Mouse (Mus musculus) cerebellum, adult 2 months (tissue): Measurements from ENCODE around the gene Ugt1a9.
"Not testable (repeated sequence)": the region's sequence is repeated elsewhere in the genome, so short reads cannot be mapped to it uniquely, and the experiment has no call there.

ENCODE experiments used
- CTCF ChIP-seq: fragments of 200-500 bp; IDR thresholded peaks from 2 replicates; pipeline ENCODE4 v1.5.1; 2011; ENCODE audit warnings: low read depth, mild to moderate bottlenecking, control low read depth, low read length, moderate library complexity, borderline replicate concordance; ENCODE audit not compliant: insufficient read depth
- POLR2A ChIP-seq: fragments of 200-500 bp; IDR thresholded peaks from 2 replicates; pipeline ENCODE4 v1.6.1; 2011; ENCODE audit warnings: low read length, control low read depth, borderline replicate concordance; ENCODE audit not compliant: insufficient read depth

DNA sequence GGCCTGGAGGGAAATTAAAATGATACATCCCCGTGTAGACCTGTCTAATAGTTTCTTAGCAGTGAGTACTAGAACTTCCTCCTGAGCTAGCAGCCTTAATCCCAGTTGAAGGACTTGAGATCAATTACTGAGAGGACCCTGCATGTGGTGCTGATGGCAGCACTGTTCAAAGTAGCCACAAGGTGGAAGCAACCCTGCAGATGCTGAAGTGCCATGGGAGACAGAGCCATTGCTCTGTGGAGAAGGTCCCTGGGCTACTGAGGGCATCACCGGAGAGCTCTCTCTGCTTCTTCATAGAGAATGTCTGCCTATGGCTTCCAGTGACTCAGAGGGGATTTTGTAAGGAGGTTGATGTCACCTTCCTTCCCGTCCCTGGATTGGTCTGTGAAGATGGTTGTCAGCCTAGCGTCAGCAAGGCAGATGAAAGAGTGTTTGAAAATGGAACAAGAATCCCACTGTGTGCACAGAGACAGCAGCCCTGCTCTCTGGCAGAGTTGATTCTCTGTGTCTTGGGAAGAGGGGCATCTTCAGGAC is 55.3 kb downstream of the Ugt1a9 start:
- TF ChIP-seq POLR2A, CTCF: not testable (repeated sequence)
